9 mouse cellular contexts compared by ENCODE assay signal in the genomic region with DNA sequence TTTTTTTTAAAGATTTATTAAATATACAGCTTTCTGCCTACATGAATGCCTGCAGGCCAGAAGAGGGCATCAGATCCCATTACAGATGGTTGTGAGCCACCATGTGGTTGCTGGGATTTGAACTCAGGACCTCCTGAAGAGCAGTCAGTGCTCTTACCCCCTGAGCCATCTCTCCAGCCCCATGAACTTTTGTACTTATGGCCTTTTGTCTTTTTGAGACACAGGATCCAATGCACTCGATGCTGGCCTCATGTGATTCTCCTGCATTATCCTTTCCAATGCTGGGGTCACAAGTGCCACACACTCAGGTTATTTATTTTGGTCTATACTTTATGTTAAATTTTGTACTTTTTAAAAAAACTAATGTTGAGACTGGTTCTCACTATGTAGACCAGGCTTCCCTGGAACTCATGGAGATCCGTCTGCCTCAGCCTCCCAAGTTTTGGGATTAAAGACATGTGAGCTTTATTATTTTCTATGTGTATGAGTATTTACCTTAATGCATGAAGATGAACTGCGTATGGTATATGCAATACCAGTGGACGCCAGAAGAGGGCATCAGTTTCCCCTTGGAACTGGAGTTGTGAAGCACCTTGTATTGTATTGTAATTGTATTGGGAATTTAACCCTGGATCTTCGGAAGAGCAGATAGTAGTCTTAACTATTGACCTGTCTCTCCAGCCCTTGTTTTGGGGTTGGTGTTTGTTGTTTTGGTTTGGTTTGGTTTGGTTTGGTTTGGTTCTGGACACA. TPM values are rescaled to one million over a fixed set of nuclear protein-coding genes. Genes with fewer than 3 reads are reported as not detected.
DNase-seq lines count a peak whose midpoint lies in the region; TF ChIP-seq lines count a peak whose summit lies in the region.
"Had no signal": no experiment of that assay in that cellular context is flagged by ENCODE, and none has a peak within 500 bp of the region (broad histone marks: within the 10 kb centered on the region; RNA-seq: fewer than 3 reads in every experiment).

No protein-coding gene starts in this region.

- peak; percentile 37 to 81 for DNase-seq in heart, adult 18-20 months
- no peak for DNase-seq in heart, adult 11 months
- no peak for DNase-seq in testis, postnatal 14 days (ENCODE audit: low spot score)
- peak; percentile 80 to 85 for DNase-seq in cerebellum, postnatal 10 days
- DNase-seq in kidney, postnatal 4 days: peak; percentile 75 to 76
- DNase-seq in retina, postnatal 1 day: peak; percentile 78
- no peak for DNase-seq in urinary bladder, postnatal 10 days (ENCODE audit: low spot score)

- H3K27me3 ChIP-seq in testis, adult 2 months (ENCODE audit: control insufficient read depth, insufficient read depth, low read length): no peaks in the 10 kb centered on the region

- no peak overlapping the region for H3K27ac ChIP-seq in testis, adult 2 months (ENCODE audit: control insufficient read depth, insufficient read depth, low read depth, low read length)

- TF ChIP-seq CTCF in testis, adult 2 months (IDR thresholded peaks at IDR 0.05; ENCODE audit: control insufficient read depth, insufficient read depth, insufficient replicate concordance, low read depth, low read length): peak; percentile 9; the same call in 1 of the 2 replicates

- H3K4me1 ChIP-seq in testis, adult 2 months (ENCODE audit: control insufficient read depth, insufficient read depth, low read length): peaks cover 7% of the 10 kb centered on the region; the same call in 1 of the 2 replicates

- H3K4me3 ChIP-seq in testis, adult 2 months (ENCODE audit: control insufficient read depth, low read depth, low read length): no peak overlapping the region
- H3K4me3 ChIP-seq: myocyte had no signal

- no peak for TF ChIP-seq POLR2A in testis, adult 2 months (IDR thresholded peaks at IDR 0.05; ENCODE audit: control insufficient read depth, low read depth, low read length)

- H3K36me3 ChIP-seq in testis, adult 2 months (ENCODE audit: control insufficient read depth, insufficient read depth, low read length): no peaks in the 10 kb centered on the region

RNA-seq across cellular contexts. Expression of a gene that starts 15.0 kb away (rescaled TPM):
- total RNA-seq in heart, adult 18-20 months (2021): 1 to 10 TPM; 8.7 to 9.4 TPM
- 30.7 and 31.2 TPM in 2 replicates for polyA plus RNA-seq in testis, adult 2 months (2012; rRNA removed)

RNA-seq across cellular contexts. Expression of a gene that starts 17.4 kb away (rescaled TPM):
- total RNA-seq in heart, adult 18-20 months (2021): 10 to 100 TPM; 19.7 to 22.2 TPM
- polyA plus RNA-seq in testis, adult 2 months (2012; rRNA removed): 2.8 and 4.5 TPM in 2 replicates

RNA-seq across cellular contexts. Expression of a gene that starts 31.5 kb away (rescaled TPM):
- under 1 TPM in 1 of 2 experiments, not detected in 1; 0.47 TPM for total RNA-seq in heart, adult 18-20 months (2021)
- polyA plus RNA-seq in testis, adult 2 months (2012; rRNA removed): 9.5 and 10.3 TPM in 2 replicates

RNA-seq across cellular contexts. Expression of a gene that starts 43.5 kb away (rescaled TPM):
- 10 to 100 TPM; 49.1 to 53.1 TPM for total RNA-seq in heart, adult 18-20 months (2021)
- polyA plus RNA-seq in testis, adult 2 months (2012; rRNA removed): 3.4 and 3.6 TPM in 2 replicates

RNA-seq across cellular contexts. Expression of a gene that starts 44.4 kb away (rescaled TPM):
- 10 to 100 TPM; 50.3 to 60.0 TPM for total RNA-seq in heart, adult 18-20 months (2021)
- polyA plus RNA-seq in testis, adult 2 months (2012; rRNA removed): 130 and 147 TPM in 2 replicates

Comparison
In these comparisons a context has a peak if more than half of its experiments do, and no peak if none do; other contexts are left out.
1. DNase-seq: peak in heart, adult 18-20 months (2 of 2), cerebellum, postnatal 10 days (2 of 2), kidney, postnatal 4 days (2 of 2) and retina, postnatal 1 day (single experiment); none in heart, adult 11 months (single experiment), testis, postnatal 14 days (single experiment) and urinary bladder, postnatal 10 days (single experiment).